Mouse (Mus musculus) bone marrow, adult 2 months (tissue): Measurements from ENCODE around the gene Aven. TPM values are rescaled to one million over a fixed set of nuclear protein-coding genes. Genes with fewer than 3 reads are reported as not detected.

Source experiments
- H3K27ac ChIP-seq: fragments of 200-500 bp; 2 replicates; pipeline ENCODE4 v1.5.1; 2012; ENCODE audit warnings: low read depth, mild to moderate bottlenecking, control low read depth, inconsistent platforms, low read length; ENCODE audit not compliant: control insufficient read depth, poor library complexity, insufficient read depth
- H3K4me1 ChIP-seq: fragments of 200-500 bp; 2 replicates; pipeline ENCODE4 v1.6.1; 2011; ENCODE audit warnings: low read length; ENCODE audit not compliant: control insufficient read depth, insufficient read depth
- H3K4me3 ChIP-seq: fragments of 200-500 bp; replicated peaks from 2 replicates; pipeline ENCODE3; 2011; ENCODE audit warnings: mild to moderate bottlenecking, low read depth, low read length, control low read depth; ENCODE audit not compliant: control insufficient read depth
- CTCF ChIP-seq: fragments of 200-500 bp; IDR thresholded peaks from 2 replicates; pipeline ENCODE4 v1.5.1; 2011; ENCODE audit warnings: low read length, control low read depth; ENCODE audit not compliant: control insufficient read depth, insufficient read depth
- POLR2A ChIP-seq: fragments of 200-500 bp; IDR thresholded peaks from 2 replicates; pipeline ENCODE4 v1.6.1; 2011; ENCODE audit warnings: low read depth, mild to moderate bottlenecking, control low read depth, low read length, borderline replicate concordance; ENCODE audit not compliant: control insufficient read depth
- whole genome bisulfite sequencing: fragments of 180-500 bp; shearing (Covaris S2); methylation state at CpG from one replicate; pipeline ENCODE4 v1.1.7; 2018; 5-methylcytosine and 5-hydroxymethylcytosine counted together
- polyA plus RNA-seq: library from polyadenylated mRNA; stranded (reverse); fragments of >200 nt; gene quantifications from 2 replicates; pipeline ENCODE4 v1.2.4, GENCODE M21; 2011; ENCODE audit warnings: low replicate concordance; ENCODE audit not compliant: missing spikeins, insufficient read depth, insufficient read length

Aven gene
- polyA plus RNA-seq, 1 experiment: 11.1 TPM

DNA sequence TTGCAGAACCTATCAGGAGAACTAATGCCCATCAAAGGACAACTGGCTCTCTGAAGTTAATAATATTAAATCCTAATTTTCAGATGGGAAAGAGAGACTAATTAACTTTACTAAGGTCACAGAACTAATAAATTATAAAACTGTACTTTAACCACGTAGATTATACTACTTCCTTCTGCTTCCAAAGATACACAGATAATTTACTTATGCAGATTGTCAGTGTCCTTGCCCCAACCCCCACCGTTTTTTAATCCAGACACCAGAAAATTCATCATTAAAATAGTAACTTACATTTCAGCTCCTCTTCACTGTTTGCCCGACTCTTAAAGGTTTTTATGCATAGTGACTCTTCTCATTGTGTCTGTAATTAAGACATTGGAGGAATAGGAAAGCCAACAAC lies 103.0 kb downstream of the Aven start:
- no peak overlapping the region for H3K4me3 ChIP-seq
- H3K27ac ChIP-seq: no peak overlapping the region
- H3K4me1 ChIP-seq: no peaks in the 10 kb centered on the region
- 44% methylated on average over 3 of the region's 3 CpGs for WGBS
- no peak for TF ChIP-seq POLR2A
- TF ChIP-seq CTCF: no peak

DNA sequence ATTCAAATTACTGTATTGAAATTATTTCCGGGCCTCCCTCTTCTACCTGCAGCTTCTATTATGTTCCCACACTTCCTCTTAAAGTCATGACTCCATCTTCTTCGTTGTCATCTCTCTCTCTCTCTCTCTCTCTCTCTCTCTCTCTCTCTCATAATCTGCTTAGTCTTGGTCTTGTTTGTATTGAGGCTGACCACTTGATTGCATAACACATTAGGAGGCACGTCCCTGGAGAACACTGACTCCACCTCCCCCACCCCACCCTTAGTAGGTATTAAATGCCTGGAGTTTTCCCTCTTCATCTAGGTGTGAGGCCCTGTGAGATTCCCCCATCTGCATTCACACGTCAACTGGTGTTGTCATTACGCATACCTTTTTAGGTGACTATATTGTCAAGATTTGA lies 103.7 kb downstream of the Aven start:
- no peak overlapping the region for H3K4me3 ChIP-seq
- TF ChIP-seq POLR2A: no peak
- TF ChIP-seq CTCF: no peak
- H3K4me1 ChIP-seq: no peaks in the 10 kb centered on the region
- 60% methylated on average over 5 of the region's 5 CpGs for WGBS
- no peak overlapping the region for H3K27ac ChIP-seq

DNA sequence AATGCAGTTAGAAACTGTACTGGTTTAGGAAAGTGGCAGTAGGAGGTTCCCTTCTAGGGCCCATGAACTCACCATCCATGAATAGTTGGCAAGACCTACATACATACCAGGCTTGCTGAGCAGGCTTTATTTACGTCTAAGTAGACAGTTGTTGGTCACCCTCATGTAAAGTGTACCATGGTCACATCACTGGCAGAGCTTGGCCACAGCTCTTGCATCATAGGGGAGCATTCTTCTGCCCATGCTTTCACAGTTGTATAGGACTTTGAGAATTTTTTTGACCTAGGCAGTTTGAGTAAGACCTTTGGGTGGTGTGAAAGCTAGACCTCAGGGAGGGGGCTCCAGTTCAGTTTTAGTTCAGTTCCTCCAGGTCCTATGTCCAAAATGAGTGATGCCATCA lies 104.3 kb downstream of the Aven start:
- no peak for TF ChIP-seq CTCF
- no peak for TF ChIP-seq POLR2A
- H3K4me3 ChIP-seq: no peak overlapping the region
- no peaks in the 10 kb centered on the region for H3K4me1 ChIP-seq
- WGBS: 34% methylated on average over 1 of the region's 1 CpGs
- no peak overlapping the region for H3K27ac ChIP-seq

DNA sequence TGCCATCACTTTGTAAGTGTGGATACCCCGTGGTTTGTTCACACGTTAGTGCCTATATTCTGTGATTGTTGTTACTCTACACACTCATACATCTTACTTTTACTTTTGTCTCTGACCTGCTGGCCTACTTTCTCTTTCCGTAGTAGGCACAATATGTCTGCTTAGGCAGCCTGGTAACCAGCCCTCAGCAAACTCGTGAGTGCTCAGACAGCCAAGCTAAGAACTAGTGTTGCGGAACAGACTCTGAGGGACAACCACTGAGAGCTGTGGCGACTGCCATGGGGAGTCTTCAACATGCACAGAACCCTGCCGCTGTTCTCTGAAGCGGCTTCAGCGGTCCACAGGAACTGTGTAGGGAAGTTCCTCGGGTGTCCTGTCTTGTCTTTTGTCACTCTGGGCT lies 107.5 kb downstream of the Aven start:
- WGBS: 77% methylated on average over 10 of the region's 10 CpGs
- H3K27ac ChIP-seq: no peak overlapping the region
- no peak for TF ChIP-seq POLR2A
- TF ChIP-seq CTCF: no peak

GRCm38 (mm10) chr2:112602487-112602886 lies 109.7 kb downstream of the Aven start:
- Histone ChIP-seq H3K4me1 (no peaks in the 10 kb centered on the region), H3K27ac (no peak overlapping the region), H3K4me3 (no peak overlapping the region)
- TF ChIP-seq CTCF: no peak
- no peak for TF ChIP-seq POLR2A
- 85% methylated on average over 8 of the region's 8 CpGs for WGBS

More for the DNA sequence above, 107.5 kb downstream of the Aven start:
- H3K4me3 ChIP-seq: no peak overlapping the region
- H3K4me1 ChIP-seq: no peaks in the 10 kb centered on the region

DNA sequence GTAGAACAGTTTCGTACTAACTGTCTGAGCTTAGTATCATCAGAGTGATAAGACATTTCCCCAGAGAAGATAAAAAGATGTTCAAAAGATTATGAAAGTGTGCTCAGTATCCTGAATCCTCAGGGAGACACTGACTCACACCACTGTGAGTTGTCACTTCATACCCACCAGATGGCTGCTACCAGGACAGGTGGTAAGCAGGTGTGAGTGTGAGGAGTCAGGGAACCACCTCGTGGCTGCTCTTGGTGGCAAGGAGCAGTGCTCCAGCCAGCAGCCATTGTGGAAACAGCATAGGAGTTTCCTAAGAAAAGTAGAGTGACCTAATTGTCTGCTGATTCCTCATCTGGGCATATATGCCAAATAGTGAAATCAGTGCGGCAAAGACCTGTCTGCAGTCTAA lies 113.8 kb downstream of the Aven start:
- Histone ChIP-seq H3K27ac (no peak overlapping the region), H3K4me1 (no peaks in the 10 kb centered on the region), H3K4me3 (no peak overlapping the region)
- TF ChIP-seq CTCF (no peak), POLR2A (no peak)
- WGBS: 74% methylated on average over 3 of the region's 3 CpGs

GRCm38 (mm10) chr2:112612628-112613027 lies 119.9 kb downstream of the Aven start:
- no peak overlapping the region for H3K27ac ChIP-seq
- TF ChIP-seq POLR2A (no peak), CTCF (no peak)
- no peak overlapping the region for H3K4me3 ChIP-seq
- H3K4me1 ChIP-seq: no peaks in the 10 kb centered on the region
- 83% methylated on average over 3 of the region's 3 CpGs for WGBS

DNA sequence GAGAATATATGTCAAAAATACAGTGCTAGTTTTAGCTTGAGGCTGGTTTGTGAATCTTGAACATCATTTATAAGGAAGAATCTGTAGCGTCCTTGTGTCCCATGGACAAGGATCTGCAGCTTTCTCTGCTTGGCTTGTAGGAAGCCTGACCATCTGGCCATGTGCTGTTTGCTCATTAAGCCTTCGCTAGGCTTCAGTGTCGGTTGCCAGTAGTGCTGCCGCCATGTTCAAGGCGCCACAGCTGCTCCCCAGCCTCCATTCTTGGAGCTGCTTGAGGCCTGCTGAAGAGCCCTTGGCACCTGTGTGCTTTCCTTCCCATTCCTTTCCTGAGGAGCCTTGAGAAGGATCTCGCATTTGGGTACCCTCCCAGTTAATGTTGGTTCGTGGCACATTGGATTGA lies 121.6 kb downstream of the Aven start:
- Histone ChIP-seq H3K4me3 (no peak overlapping the region), H3K4me1 (no peaks in the 10 kb centered on the region), H3K27ac (no peak overlapping the region)
- TF ChIP-seq CTCF (no peak), POLR2A (no peak)
- 84% methylated on average over 7 of the region's 7 CpGs for WGBS

DNA sequence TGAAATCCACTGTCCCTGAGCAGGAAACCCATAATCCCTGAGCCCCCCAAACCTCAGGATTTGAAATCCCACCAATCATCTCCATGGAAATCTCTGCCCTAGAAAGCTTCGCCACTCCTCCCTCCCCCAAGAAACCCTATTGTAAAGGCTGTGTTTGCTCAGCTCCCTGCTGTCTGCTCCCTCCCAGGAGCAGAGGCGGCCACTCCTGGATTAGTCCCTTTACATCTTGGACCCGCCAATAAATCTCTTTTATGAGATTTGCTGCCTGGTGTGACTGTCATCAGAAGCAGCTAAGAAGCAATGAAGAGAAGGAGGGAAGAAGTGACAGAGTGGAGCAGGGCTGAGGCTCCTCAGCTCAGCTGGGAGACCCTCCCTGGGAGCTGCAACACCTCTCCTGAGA lies 124.4 kb downstream of the Aven start:
- TF ChIP-seq POLR2A (no peak), CTCF (no peak)
- 76% methylated on average over 3 of the region's 3 CpGs for WGBS
- Histone ChIP-seq H3K27ac (no peak overlapping the region), H3K4me3 (no peak overlapping the region), H3K4me1 (no peaks in the 10 kb centered on the region)

DNA sequence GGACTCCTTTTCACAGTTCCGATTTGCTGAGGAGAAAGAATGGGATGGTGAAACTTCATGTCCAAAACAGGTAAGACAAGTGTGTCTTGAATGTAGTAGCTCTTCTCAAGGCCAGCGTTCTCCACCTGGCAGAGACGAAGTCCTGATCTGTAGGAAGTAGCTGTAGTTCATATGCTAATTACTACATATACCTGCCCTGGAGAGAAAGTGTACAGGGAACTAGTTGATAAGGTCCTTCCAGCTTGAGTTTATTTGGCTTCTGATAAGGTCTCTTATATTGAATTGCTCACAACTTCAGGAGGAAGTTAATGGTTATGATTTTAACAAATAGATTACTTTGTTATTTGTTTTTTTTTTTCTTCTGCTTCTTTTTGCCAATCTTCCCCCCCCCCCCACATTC lies 132.4 kb downstream of the Aven start:
- no peak overlapping the region for H3K4me3 ChIP-seq
- no peak overlapping the region for H3K27ac ChIP-seq
- TF ChIP-seq CTCF (no peak), POLR2A (no peak)
- 81% methylated on average over 3 of the region's 3 CpGs for WGBS
- no peaks in the 10 kb centered on the region for H3K4me1 ChIP-seq
